Mouse (Mus musculus): ENCODE results near the gene Arhgap4.

DNA sequence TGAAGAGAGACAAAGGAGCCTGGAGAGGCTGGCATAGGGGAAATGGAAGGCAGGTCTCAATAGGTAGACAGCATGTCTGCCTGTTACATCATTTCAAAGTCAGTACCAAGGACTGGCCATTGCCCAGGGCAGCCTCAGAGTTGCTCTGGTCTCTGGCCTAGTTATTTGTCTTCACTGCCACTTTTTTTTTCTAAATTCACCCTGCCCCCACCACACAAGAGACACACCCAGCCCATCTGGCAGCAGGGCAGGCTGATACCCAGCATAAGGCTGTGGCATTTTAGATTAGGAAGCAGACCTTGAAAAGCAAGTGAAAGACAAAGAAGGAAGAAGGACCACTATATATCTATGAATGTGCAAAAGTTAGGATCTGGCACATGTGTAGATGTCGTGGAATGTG lies 53.8 kb downstream of the Arhgap4 start:
- TF ChIP-seq POLR2A (IDR thresholded peaks at IDR 0.05; ENCODE audit: control insufficient read depth, extremely low read depth, insufficient read depth, low read length, poor library complexity): no peak
- no peak for TF ChIP-seq CTCF (IDR thresholded peaks at IDR 0.05; ENCODE audit: borderline replicate concordance, control insufficient read depth, extremely low read depth, insufficient read depth, low read length, poor library complexity)

Data from thymus, adult 2 months (tissue).